Mouse (Mus musculus) Patski (cell line): ENCODE measurements around the gene Rgs2. TPM values are rescaled to one million over a fixed set of nuclear protein-coding genes. Genes with fewer than 3 reads are reported as not detected.

Source experiments
- ATAC-seq: fragments of 100-300 bp; one replicate; pipeline ENCODE4 v1.8.0; 2021
- CTCF ChIA-PET: fragments of 350-600 bp; sonication (Branson Sonifier 250); formaldehyde crosslinking; loops from one replicate; lab custom pipeline; 2022; ENCODE audit warnings: inconsistent platforms; lab: Charles Lee
- POLR2A ChIA-PET: fragments of 350-600 bp; sonication (Branson Sonifier 250); formaldehyde crosslinking; loops from one replicate; lab custom pipeline; 2022; ENCODE audit warnings: antibody characterized with exemption, inconsistent platforms; lab: Charles Lee
- DNase-seq: peaks from one replicate; pipeline ENCODE4 v3.0.0-alpha.2; 2011; ENCODE audit warnings: low read depth, low spot score
- H3K27me3 ChIP-seq: fragments of 371-371 bp; one replicate; pipeline ENCODE4 v1.5.1; 2021
- CTCF ChIP-seq: fragments of 100-300 bp; IDR thresholded peaks from one replicate; pipeline ENCODE4 v1.5.1; 2021
- in situ Hi-C: fragments of 300-500 bp; cut with MboI; formaldehyde crosslinking; loops from 3 replicates; pipeline ENCODE4 v1.11.1; 2018; ENCODE audit warnings: low pct_unique_long_range_greater_than_20kb, mixed read lengths
- polyA plus RNA-seq: library from polyadenylated mRNA; unstranded; gene quantifications from one replicate; pipeline ENCODE4 v1.2.3, GENCODE M21; 2021

Gene Rgs2
- polyA plus RNA-seq, 1 experiment from 2014 or later: 52.2 TPM

DNA sequence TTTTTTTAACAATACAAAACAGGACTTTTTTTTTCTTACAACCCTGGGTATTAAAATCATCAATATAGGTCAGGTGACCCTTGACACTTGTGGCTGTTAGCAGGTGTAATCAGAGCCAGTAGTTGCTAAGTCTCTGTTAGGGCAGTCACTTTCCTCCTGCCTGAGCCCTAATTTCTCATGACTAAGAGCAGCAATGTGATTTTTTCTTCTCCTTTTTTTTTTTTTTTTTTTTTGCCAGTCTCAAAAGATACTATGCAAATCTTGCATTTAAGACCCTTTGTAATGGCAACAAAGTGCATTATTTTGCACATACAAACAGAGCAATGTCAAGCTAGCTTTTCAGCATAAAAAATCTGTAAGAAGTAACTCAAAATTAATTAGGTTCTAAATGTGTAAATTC lies 1.7 kb upstream of the Rgs2 start:
- TF ChIP-seq CTCF: no peak
- CTCF ChIA-PET: interaction anchor here (1.0 to 3.7 kb wide), 8 partner anchors 17 to 213 kb away, joined by 3 to 43 read pairs (median 4); no protein-coding TSS in a partner anchor
- peaks cover 3% of the 10 kb centered on the region for H3K27me3 ChIP-seq
- in situ Hi-C loops: loop anchor here (10.0 kb wide), 1 partner anchor 369 kb away; no protein-coding TSS in a partner anchor
- ATAC-seq (no peak), DNase-seq (no peak)
- POLR2A ChIA-PET: no interaction called here

DNA sequence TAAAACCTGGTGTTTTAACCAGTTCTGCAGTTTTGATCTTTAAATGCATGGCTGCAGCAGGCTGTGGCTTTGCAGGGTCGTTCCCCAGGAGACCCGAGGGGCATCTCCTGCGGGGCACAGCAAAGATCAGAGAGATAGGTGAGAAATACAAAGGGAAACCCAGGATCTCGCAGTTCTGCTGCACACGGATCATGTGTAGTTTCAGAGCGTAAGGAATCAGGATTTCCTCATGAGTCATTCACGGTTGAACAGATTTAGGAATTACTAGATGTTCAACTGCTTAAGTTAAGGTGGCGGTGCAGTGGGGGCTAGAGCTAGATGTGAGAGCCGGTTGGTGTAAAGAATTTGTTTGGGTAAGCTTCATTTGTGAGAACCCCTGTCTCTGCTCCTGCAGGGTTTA lies 780 bp upstream of the Rgs2 start:
- in situ Hi-C loops: loop anchor here (5.0 to 10.0 kb wide), 2 partner anchors 192 to 370 kb away; no protein-coding TSS in a partner anchor
- ATAC-seq (no peak), DNase-seq (no peak)
- ChIA-PET POLR2A (interaction anchor here (0.6 to 1.8 kb wide), 4 partner anchors 15 to 90 kb away, joined by 3 read pairs; no protein-coding TSS in a partner anchor), CTCF (interaction anchor here (1.1 to 3.7 kb wide), 3 partner anchors 191 to 200 kb away, joined by 3 to 43 read pairs (median 17); no protein-coding TSS in a partner anchor)
- H3K27me3 ChIP-seq: peaks cover 2% of the 10 kb centered on the region
- TF ChIP-seq CTCF: no peak

DNA sequence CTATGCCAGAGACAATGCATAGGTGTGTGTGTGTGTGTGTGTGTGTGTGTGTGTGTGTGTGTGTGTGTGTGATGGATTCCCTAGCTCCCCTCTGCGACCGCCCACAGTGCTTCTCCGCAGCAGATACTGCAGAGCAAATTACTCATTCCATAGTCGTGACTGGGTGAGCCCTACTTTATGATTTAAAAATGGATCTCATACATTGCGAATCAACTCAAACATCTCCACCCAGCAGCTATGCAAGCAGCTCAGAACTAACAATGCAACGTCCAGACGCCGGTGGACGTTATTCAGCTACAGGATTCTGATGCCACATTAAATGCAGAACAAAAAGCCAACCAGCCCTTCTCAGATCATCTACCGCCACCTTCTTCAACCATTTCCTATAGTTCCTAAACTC lies 545 bp downstream of the Rgs2 start:
- DNase-seq: no peak
- no peaks in the 10 kb centered on the region for H3K27me3 ChIP-seq
- ChIA-PET POLR2A (interaction anchor here (0.6 to 1.8 kb wide), 6 partner anchors 54 to 310 kb away, joined by 3 to 7 read pairs (median 3); no protein-coding TSS in a partner anchor), CTCF (interaction anchor here (0.8 to 2.2 kb wide), 10 partner anchors 10 to 241 kb away, joined by 3 to 16 read pairs (median 4); no protein-coding TSS in a partner anchor)
- no peak for ATAC-seq
- in situ Hi-C loops: loop anchor here (5.0 to 10.0 kb wide), 2 partner anchors 191 to 371 kb away; no protein-coding TSS in a partner anchor
- TF ChIP-seq CTCF: no peak

DNA sequence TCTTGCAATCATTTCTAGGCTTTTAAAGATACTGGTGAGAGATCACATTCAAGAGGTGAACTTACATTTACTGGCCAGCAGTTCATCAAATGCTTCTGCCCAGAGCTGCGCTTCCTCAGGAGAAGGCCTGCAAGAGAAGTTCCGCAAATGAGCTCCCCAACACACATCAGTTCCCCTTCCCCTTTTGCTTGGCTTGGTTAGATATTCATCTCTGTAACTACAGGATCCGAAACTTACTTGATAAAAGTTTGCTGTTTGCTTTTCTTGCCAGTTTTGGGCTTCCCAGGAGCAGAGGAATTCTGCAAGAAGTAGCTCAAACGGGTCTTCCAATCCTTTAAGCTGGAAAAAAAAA lies 1.3 kb downstream of the Rgs2 start:
- ChIA-PET CTCF (interaction anchor here (1.1 to 2.2 kb wide), 7 partner anchors 9 to 201 kb away, joined by 3 to 16 read pairs (median 4); no protein-coding TSS in a partner anchor), POLR2A (interaction anchor here (0.6 to 0.9 kb wide), 2 partner anchors 54 to 209 kb away, joined by 3 to 4 read pairs; no protein-coding TSS in a partner anchor)
- DNase-seq: no peak
- no peak for TF ChIP-seq CTCF
- no peaks in the 10 kb centered on the region for H3K27me3 ChIP-seq
- ATAC-seq: no peak
- in situ Hi-C loops: loop anchor here (5.0 to 10.0 kb wide), 2 partner anchors 190 to 372 kb away; no protein-coding TSS in a partner anchor

DNA sequence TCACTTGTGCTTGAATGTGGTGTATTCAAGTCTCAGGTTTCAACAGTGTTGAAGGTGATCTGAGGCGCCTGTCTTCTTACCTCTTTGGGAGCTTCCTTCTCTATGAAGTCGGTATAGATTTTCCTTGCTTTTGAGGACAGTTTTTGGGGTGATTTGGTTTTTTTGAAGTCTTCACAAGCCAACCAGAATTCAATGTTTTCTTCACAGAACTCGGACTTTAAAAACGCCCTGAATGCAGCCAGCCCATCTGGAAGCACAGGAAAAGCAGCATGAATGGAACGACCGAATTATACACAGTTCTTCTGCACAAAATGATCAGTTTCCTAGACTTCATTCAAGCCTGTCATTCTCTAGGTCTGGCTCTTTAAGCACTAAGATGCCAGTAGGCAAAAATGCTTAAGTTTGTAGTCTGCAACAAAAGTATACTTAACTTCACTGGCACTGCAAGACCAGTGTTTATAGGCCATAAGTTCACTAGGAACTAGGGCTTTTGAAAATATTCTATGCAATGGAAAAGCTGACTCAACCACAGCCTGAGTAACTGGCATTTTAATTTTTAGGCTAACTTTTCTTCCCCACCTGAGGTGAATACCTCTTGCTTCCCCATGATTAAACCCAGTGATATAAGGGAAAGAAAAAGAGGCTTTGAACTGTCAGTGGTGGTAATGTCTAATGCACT lies 1.8 kb downstream of the Rgs2 start:
- ATAC-seq (no peak), DNase-seq (no peak)
- in situ Hi-C loops: loop anchor here (5.0 to 10.0 kb wide), 2 partner anchors 190 to 373 kb away; no protein-coding TSS in a partner anchor
- CTCF ChIA-PET: interaction anchor here (1.6 to 2.2 kb wide), 3 partner anchors 9 to 200 kb away, joined by 4 to 16 read pairs (median 8); no protein-coding TSS in a partner anchor
- POLR2A ChIA-PET: interaction anchor here (0.9 kb wide), 1 partner anchor 209 kb away, joined by 3 read pairs; no protein-coding TSS in a partner anchor
- H3K27me3 ChIP-seq: no peaks in the 10 kb centered on the region
- no peak for TF ChIP-seq CTCF

DNA sequence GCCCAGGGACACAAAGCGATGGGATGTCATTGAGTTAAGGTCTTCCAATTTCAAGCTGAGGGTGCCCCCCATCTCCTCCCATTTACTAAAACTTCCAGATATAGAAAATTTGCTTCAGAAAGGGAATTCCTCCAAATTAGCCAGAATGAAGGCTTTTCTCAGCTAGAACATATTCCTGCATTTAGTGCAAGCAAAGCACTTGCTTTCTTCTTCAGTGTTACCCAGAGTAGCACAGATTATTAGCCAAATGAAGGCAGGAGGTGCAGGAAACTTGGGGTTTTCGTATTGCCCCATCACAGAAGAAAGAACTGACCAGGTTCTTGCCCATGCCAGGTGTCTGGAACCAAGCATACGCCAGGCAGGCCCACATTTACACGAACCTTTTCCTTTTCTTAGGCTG lies 3.7 kb downstream of the Rgs2 start:
- ChIA-PET POLR2A (no interaction called here), CTCF (interaction anchor here (1.0 to 1.4 kb wide), 2 partner anchors 10 to 26 kb away, joined by 3 read pairs; no protein-coding TSS in a partner anchor)
- peaks cover 2% of the 10 kb centered on the region for H3K27me3 ChIP-seq
- DNase-seq (no peak), ATAC-seq (no peak)
- in situ Hi-C loops: loop anchor here (5.0 to 10.0 kb wide), 2 partner anchors 188 to 375 kb away; no protein-coding TSS in a partner anchor
- no peak for TF ChIP-seq CTCF

DNA sequence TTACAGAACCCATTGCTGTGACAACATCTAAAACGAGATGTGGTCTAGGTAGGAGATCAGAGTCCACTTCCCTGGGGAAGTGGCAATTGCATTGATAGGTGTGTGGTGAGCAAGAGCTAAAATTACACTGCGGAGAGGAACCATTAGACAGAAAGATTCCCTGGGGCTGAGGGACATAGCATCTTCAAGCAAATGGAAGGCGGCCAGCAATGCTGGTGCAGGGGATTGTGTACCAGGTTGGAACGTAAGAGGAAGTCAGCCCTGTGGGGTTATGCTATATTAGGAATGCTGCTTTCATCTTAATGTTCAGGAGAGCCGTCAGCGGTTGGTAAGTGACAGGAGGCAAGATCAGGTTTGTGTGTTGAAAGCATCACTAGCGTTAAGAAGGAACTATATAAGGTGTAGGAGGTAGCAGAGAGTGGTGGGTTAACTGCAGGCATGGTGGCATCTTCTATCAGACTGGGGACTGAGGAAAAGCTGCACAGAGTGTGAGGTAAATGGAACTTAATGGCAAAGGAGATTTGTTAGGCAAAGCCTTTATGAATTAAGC lies 4.5 kb downstream of the Rgs2 start:
- no peak for TF ChIP-seq CTCF
- POLR2A ChIA-PET: no interaction called here
- in situ Hi-C loops: no loop called here
- no peak for DNase-seq
- peaks cover 9% of the 10 kb centered on the region for H3K27me3 ChIP-seq
- no peak for ATAC-seq
- CTCF ChIA-PET: no interaction called here

DNA sequence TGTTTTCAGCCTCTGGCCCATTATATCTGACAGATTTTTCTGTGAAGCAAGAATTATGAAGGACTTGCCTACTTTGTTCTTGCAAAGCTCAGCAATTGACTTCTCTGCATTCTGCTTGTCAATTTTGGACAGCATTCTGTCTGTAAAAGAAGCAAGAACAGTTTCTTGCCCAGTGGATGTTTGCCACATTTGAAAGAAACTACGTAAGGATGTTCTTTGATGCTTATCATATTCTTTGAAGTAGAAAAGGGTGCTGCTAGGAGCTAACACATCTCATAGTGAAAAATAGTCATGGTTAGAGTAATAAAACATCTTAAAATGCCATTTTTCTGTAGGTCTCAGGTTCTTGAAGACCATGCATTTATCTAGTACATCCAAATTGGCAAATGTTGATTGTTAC lies 10.9 kb downstream of the Rgs2 start:
- POLR2A ChIA-PET: no interaction called here
- no peak for TF ChIP-seq CTCF
- in situ Hi-C loops: no loop called here
- CTCF ChIA-PET: interaction anchor here (1.0 to 3.0 kb wide), 2 partner anchors 10 to 179 kb away, joined by 3 to 16 read pairs; partner anchors contain the start of gene Rgs2
- ATAC-seq (no peak), DNase-seq (no peak)
- H3K27me3 ChIP-seq: peaks cover 15% of the 10 kb centered on the region

DNA sequence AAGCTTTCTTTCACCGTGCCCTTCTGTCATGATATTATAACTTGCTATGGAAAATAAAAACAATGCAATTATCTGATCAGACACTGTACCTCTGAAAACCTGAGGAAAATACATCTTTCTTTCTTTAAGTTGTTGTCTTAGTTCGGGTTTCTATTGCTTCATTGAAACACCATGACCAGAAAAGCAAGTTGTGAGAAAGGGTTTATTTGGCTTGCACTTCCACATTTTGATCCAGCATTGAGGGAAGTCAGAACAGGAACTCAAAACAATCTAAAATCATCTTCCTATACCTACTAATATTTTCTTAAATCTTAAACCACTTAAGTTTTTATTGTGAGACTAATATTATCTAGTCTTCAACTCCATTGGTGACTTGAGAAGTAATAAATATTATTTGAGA lies 11.4 kb downstream of the Rgs2 start:
- in situ Hi-C loops: no loop called here
- POLR2A ChIA-PET: no interaction called here
- H3K27me3 ChIP-seq: peaks cover 15% of the 10 kb centered on the region
- CTCF ChIA-PET: interaction anchor here (3.0 kb wide), 1 partner anchor 11 kb away, joined by 16 read pairs; the partner anchor contains the start of gene Rgs2
- ATAC-seq (no peak), DNase-seq (no peak)
- TF ChIP-seq CTCF: no peak

DNA sequence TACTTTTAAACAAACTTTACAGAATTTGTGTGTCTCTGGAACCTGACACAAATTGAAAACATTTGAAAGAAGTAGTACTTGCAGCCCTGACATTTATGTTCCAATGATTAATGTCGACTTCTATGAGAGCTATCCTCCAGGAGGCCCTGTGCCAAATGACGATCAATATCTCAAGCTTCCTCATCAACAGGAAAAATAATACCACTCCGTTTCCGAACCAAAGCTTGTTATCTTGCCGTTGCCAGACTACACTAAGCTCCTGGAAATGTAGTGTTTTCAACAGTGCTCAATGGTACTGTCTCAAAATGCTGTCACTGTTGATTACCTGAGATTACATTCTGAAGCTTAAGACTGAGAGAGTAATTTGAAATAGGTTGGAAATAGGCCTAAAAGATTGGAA lies 13.7 kb downstream of the Rgs2 start:
- ChIA-PET CTCF (interaction anchor here (1.1 to 1.4 kb wide), 4 partner anchors 10 to 176 kb away, joined by 3 to 5 read pairs (median 3); no protein-coding TSS in a partner anchor), POLR2A (no interaction called here)
- peaks cover 14% of the 10 kb centered on the region for H3K27me3 ChIP-seq
- ATAC-seq (no peak), DNase-seq (no peak)
- in situ Hi-C loops: no loop called here
- no peak for TF ChIP-seq CTCF
